Mouse (Mus musculus) urinary bladder, postnatal 0 days (tissue): Measurements from ENCODE around the gene Olfr361. TPM values are rescaled to one million over a fixed set of nuclear protein-coding genes. Genes with fewer than 3 reads are reported as not detected.

Source experiments
- polyA plus RNA-seq: library from polyadenylated mRNA; unstranded; fragments of >200 nt; fragmentation: Nextera tagmentation; extraction: Ambion mirVana; gene quantifications from 2 replicates; pipeline ENCODE4 v1.2.1, GENCODE M21; 2015

The Olfr361 gene
- not detected in 2 replicates for polyA plus RNA-seq

DNA sequence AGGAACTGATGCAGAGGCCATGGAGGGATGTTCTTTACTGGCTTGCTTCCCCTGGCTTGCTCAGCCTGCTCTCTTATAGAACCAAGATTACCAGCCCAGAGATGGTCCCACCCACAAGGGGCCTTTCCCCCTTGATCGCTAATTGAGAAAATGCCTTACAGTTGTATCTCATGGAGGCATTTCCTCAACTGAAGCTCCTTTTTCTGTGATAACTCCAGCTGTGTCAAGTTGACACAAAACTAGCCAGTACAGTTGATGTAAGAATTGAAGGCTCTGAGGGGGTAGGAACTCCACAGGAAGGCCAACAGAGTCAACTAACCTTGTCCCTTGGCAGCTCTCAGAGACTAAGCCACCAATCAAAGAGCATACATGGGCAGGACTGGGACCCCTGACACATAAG, at the start of gene Olfr361:
Gene Olfr361 (minus strand): TSS at position 101 of the 400 bp plus-strand sequence.

DNA sequence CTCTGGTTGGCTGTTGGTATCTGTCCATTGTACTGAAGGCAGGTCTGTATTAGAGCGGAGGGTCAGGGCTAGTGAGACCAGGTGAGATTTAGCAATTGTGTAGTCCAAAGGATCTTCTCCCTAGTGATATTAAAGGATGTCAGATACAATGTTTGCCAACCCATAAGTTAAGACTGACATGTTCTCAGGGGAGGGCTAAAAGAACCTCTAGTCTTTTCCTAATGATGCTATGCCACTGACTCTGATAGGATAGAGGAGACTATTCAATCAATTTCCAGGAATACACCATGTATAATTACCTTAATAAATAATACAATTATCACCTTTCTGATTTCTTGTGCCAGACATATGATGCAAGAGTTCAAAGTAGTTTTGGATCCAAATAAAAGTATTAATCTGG, 28.7 kb upstream of the Olfr361 start, which contains the start of gene Olfr362:
Gene Olfr362 (minus strand): TSS at position 101 of the 400 bp plus-strand sequence.

DNA sequence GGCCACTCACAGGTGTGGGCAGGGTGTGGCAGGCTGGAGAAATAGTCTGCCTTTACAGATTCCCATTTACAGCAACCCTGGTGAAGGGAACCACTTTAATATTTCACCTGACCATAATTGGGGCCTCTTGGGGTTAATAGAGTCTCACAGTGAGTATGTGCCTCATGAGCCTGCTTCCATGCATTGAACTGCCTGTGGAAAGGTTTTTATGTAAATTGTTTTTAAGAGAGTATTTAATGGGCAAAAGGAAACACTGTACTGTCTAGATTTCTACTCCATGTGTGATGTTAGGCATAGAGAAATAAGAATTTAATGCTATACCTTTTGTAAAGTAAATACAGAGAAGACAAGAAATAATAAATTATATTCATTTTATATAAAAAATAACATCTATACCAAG, 23.6 kb downstream of the Olfr361 start, which contains the start of gene Olfr360:
Gene Olfr360 (plus strand): TSS at position 301 of the 400 bp plus-strand sequence.

Other genes starting within 250 kb of the Olfr361 start
- gene Olfr350, start 243.0 kb downstream of the Olfr361 start, polyA plus RNA-seq, result not detected in 2 replicates
- gene Olfr351, start 226.6 kb downstream of the Olfr361 start, polyA plus RNA-seq, result not detected in 2 replicates
- gene Olfr352, start 220.8 kb downstream of the Olfr361 start, polyA plus RNA-seq, result not detected in 2 replicates
- not detected in 2 replicates for gene Olfr353, start 196.4 kb downstream of the Olfr361 start, polyA plus RNA-seq
- gene Olfr354, start 183.6 kb downstream of the Olfr361 start, polyA plus RNA-seq, result not detected in 2 replicates
- gene Olfr355, start 160.4 kb downstream of the Olfr361 start, polyA plus RNA-seq, result not detected in 2 replicates
- gene Olfr356, start 152.2 kb downstream of the Olfr361 start, polyA plus RNA-seq, result not detected in 2 replicates
- not detected in 2 replicates for gene Olfr357, start 95.5 kb downstream of the Olfr361 start, polyA plus RNA-seq
- not detected in 2 replicates for gene Olfr358, start 80.0 kb downstream of the Olfr361 start, polyA plus RNA-seq
- not detected in 2 replicates for gene Olfr360, start 23.5 kb downstream of the Olfr361 start, polyA plus RNA-seq
- not detected in 2 replicates for gene Olfr362, start 28.6 kb upstream of the Olfr361 start, polyA plus RNA-seq
- gene Olfr364-ps1, start 50.0 kb upstream of the Olfr361 start, polyA plus RNA-seq, result not detected in 2 replicates
- gene Olfr365, start 98.9 kb upstream of the Olfr361 start, polyA plus RNA-seq, result not detected in 2 replicates
- not detected in 2 replicates for gene Olfr366, start 122.3 kb upstream of the Olfr361 start, polyA plus RNA-seq
- gene Olfr368, start 237.2 kb upstream of the Olfr361 start, polyA plus RNA-seq, result not detected in 2 replicates